Mouse (Mus musculus) embryonic facial prominence, embryonic 13.5 days (tissue): ENCODE results near the gene Als2cr12. TPM values are rescaled to one million over a fixed set of nuclear protein-coding genes. Genes with fewer than 3 reads are reported as not detected.
A peak's percentile ranks its signal among the peaks of the same experiment; 100 is the strongest.
"Not testable (repeated sequence)": the region's sequence is repeated elsewhere in the genome, so short reads cannot be mapped to it uniquely, and the experiment has no call there.

ENCODE experiments used
- ATAC-seq: fragments of 200-750 bp; cut with Nextera tagmentation; 2 replicates; pipeline ENCODE4 v1.8.0; 2017; ENCODE audit warnings: low read depth; ENCODE audit not compliant: insufficient number of reproducible peaks, insufficient read depth, low FRiP score, low TSS enrichment
- H3K27ac ChIP-seq: fragments of 300-500 bp; sonication (generic); 2 replicates; pipeline ENCODE4 v1.5.1; 2015; ENCODE audit warnings: moderate library complexity, mild to moderate bottlenecking, inconsistent platforms
- H3K27me3 ChIP-seq: fragments of 300-500 bp; sonication (generic); 2 replicates; pipeline ENCODE4 v1.6.1; 2015; ENCODE audit warnings: mild to moderate bottlenecking, inconsistent platforms
- H3K36me3 ChIP-seq: fragments of 300-500 bp; sonication (generic); 2 replicates; pipeline ENCODE4 v1.6.1; 2015; ENCODE audit warnings: mild to moderate bottlenecking, inconsistent platforms
- H3K4me1 ChIP-seq: fragments of 300-500 bp; sonication (generic); 2 replicates; pipeline ENCODE4 v1.6.1; 2015; ENCODE audit warnings: inconsistent platforms
- H3K4me2 ChIP-seq: fragments of 300-500 bp; sonication (generic); 2 replicates; pipeline ENCODE4 v1.6.1; 2015; ENCODE audit warnings: moderate library complexity, mild to moderate bottlenecking, inconsistent platforms
- H3K4me3 ChIP-seq: fragments of 300-500 bp; sonication (generic); 2 replicates; pipeline ENCODE4 v1.5.1; 2015; ENCODE audit warnings: mild to moderate bottlenecking, inconsistent platforms
- H3K9ac ChIP-seq: fragments of 300-500 bp; sonication (generic); 2 replicates; pipeline ENCODE4 v1.6.1; 2015; ENCODE audit warnings: mild to moderate bottlenecking, inconsistent platforms
- H3K9me3 ChIP-seq: fragments of 300-500 bp; sonication (generic); 2 replicates; pipeline ENCODE4 v1.6.1; 2016; ENCODE audit warnings: inconsistent platforms
- WGBS: fragments of 180-500 bp; shearing (Covaris S2); methylation state at CpG from one replicate; pipeline ENCODE4 v1.1.7; 2015; ENCODE audit warnings: mixed read lengths; 5-methylcytosine and 5-hydroxymethylcytosine counted together
- polyA plus RNA-seq: library from polyadenylated mRNA; unstranded; fragments of >200 nt; fragmentation: Nextera tagmentation; extraction: Ambion mirVana; gene quantifications from 2 replicates; pipeline ENCODE4 v1.2.1, GENCODE M21; 2015

The Als2cr12 gene
- polyA plus RNA-seq, 1 experiment from 2014 or later = not detected

- 62% methylated on average over 3 of the region's 3 CpGs for WGBS
- H3K27me3 ChIP-seq = no peaks in the 10 kb centered on the region
Observed at GRCm38 (mm10) chr1:58675011-58675410, 20.8 kb downstream of the Als2cr12 start.

GRCm38 (mm10) chr1:58672116-58672515 lies 23.7 kb downstream of the Als2cr12 start:
- H3K27me3 ChIP-seq = no peaks in the 10 kb centered on the region
- no peak overlapping the region for H3K27ac ChIP-seq
- H3K4me1 ChIP-seq = no peaks in the 10 kb centered on the region
- H3K4me3 ChIP-seq = no peak overlapping the region
- ATAC-seq = no peak
- no peak overlapping the region for H3K4me2 ChIP-seq
- H3K9ac ChIP-seq = no peak overlapping the region
- no peaks in the 10 kb centered on the region for H3K36me3 ChIP-seq
- 0 out of 2 replicates have a peak, but pooled peaks cover 5% of the 10 kb centered on the region for H3K9me3 ChIP-seq
- WGBS = 86% methylated on average over 2 of the region's 2 CpGs

More at GRCm38 (mm10) chr1:58675011-58675410, 20.8 kb downstream of the Als2cr12 start:
- ATAC-seq = no peak
- Histone ChIP-seq H3K27ac (no peak overlapping the region), H3K4me2 (no peak overlapping the region), H3K9me3 (no peaks in the 10 kb centered on the region), H3K4me1 (no peaks in the 10 kb centered on the region), H3K4me3 (no peak overlapping the region), H3K9ac (no peak overlapping the region), H3K36me3 (no peaks in the 10 kb centered on the region)

- not testable (repeated sequence) for ATAC-seq, H3K4me2 ChIP-seq, H3K4me1 ChIP-seq, H3K4me3 ChIP-seq, H3K9me3 ChIP-seq, H3K27me3 ChIP-seq, H3K36me3 ChIP-seq, H3K9ac ChIP-seq, H3K27ac ChIP-seq
- 82% methylated on average over 3 of the region's 3 CpGs for WGBS
Observed at GRCm38 (mm10) chr1:58669635-58670034, 26.2 kb downstream of the Als2cr12 start.

GRCm38 (mm10) chr1:58668191-58668590 lies 27.6 kb downstream of the Als2cr12 start:
- Histone ChIP-seq H3K4me2 (no peak overlapping the region), H3K9ac (no peak overlapping the region), H3K4me1 (no peaks in the 10 kb centered on the region), H3K27ac (no peak overlapping the region), H3K27me3 (no peaks in the 10 kb centered on the region), H3K9me3 (0 out of 2 replicates have a peak, but pooled peaks cover 5% of the 10 kb centered on the region), H3K36me3 (no peaks in the 10 kb centered on the region), H3K4me3 (no peak overlapping the region)
- WGBS = 78% methylated on average over 5 of the region's 5 CpGs
- no peak for ATAC-seq

- H3K36me3 ChIP-seq, H3K4me2 ChIP-seq, H3K9me3 ChIP-seq, H3K27ac ChIP-seq, ATAC-seq, H3K4me1 ChIP-seq, H3K27me3 ChIP-seq, H3K4me3 ChIP-seq, H3K9ac ChIP-seq: not testable (repeated sequence)
- 85% methylated on average over 3 of the region's 3 CpGs for WGBS
Observed at GRCm38 (mm10) chr1:58663365-58663764, 32.4 kb downstream of the Als2cr12 start.

GRCm38 (mm10) chr1:58662671-58663070 lies 33.1 kb downstream of the Als2cr12 start:
- 87% methylated on average over 5 of the region's 5 CpGs for WGBS
- not testable (repeated sequence) for H3K27me3 ChIP-seq, ATAC-seq, H3K4me1 ChIP-seq, H3K9ac ChIP-seq, H3K4me2 ChIP-seq, H3K27ac ChIP-seq, H3K4me3 ChIP-seq, H3K36me3 ChIP-seq, H3K9me3 ChIP-seq

GRCm38 (mm10) chr1:58652480-58653403 lies 43.0 kb downstream of the Als2cr12 start:
- Histone ChIP-seq H3K27me3 (no peaks in the 10 kb centered on the region), H3K4me3 (peak overlapping the region; percentile 59), H3K4me2 (peak overlapping the region; percentile 65), H3K9ac (peak overlapping the region; percentile 79), H3K9me3 (no peaks in the 10 kb centered on the region), H3K27ac (no peak overlapping the region), H3K36me3 (no peaks in the 10 kb centered on the region), H3K4me1 (no peaks in the 10 kb centered on the region)
- under 1% methylated on average over 37 of the region's 37 CpGs for WGBS
- 0 out of 2 replicates have a peak, but pooled peaks have one; percentile 43 for ATAC-seq

- 81% methylated on average over 17 of the region's 17 CpGs for WGBS
- H3K9ac ChIP-seq = peak overlapping the region; percentile 79
- H3K27ac ChIP-seq, H3K9me3 ChIP-seq, H3K36me3 ChIP-seq, H3K27me3 ChIP-seq, H3K4me1 ChIP-seq, ATAC-seq: not testable (repeated sequence)
- H3K4me2 ChIP-seq = peak overlapping the region; percentile 65
- H3K4me3 ChIP-seq = peak overlapping the region; percentile 59
Observed at GRCm38 (mm10) chr1:58651571-58652456, 44.0 kb downstream of the Als2cr12 start.

GRCm38 (mm10) chr1:58628847-58629246 lies 66.9 kb downstream of the Als2cr12 start:
- ATAC-seq, H3K36me3 ChIP-seq, H3K27me3 ChIP-seq, H3K4me2 ChIP-seq, H3K27ac ChIP-seq, H3K9ac ChIP-seq, H3K9me3 ChIP-seq, H3K4me3 ChIP-seq, H3K4me1 ChIP-seq: not testable (repeated sequence)
- 63% methylated on average over 2 of the region's 2 CpGs for WGBS

- no peak overlapping the region for H3K27ac ChIP-seq
- no peaks in the 10 kb centered on the region for H3K4me1 ChIP-seq
- no peak overlapping the region for H3K4me3 ChIP-seq
- H3K4me2 ChIP-seq = no peak overlapping the region
- H3K9me3 ChIP-seq = no peaks in the 10 kb centered on the region; the same call in 1 of the 2 replicates
- H3K27me3 ChIP-seq = no peaks in the 10 kb centered on the region
- no peak for ATAC-seq
- WGBS = 66% methylated on average over 7 of the region's 7 CpGs
- H3K36me3 ChIP-seq = no peaks in the 10 kb centered on the region
- H3K9ac ChIP-seq = no peak overlapping the region
Observed at GRCm38 (mm10) chr1:58621996-58622748, 73.6 kb downstream of the Als2cr12 start.

- ATAC-seq = no peak
- no peak overlapping the region for H3K9ac ChIP-seq
- H3K36me3 ChIP-seq = no peaks in the 10 kb centered on the region
- no peak overlapping the region for H3K4me2 ChIP-seq
- WGBS = 75% methylated on average over 3 of the region's 3 CpGs
- no peak overlapping the region for H3K4me3 ChIP-seq
- no peaks in the 10 kb centered on the region; the same call in 1 of the 2 replicates for H3K9me3 ChIP-seq
- no peaks in the 10 kb centered on the region for H3K27me3 ChIP-seq
- no peaks in the 10 kb centered on the region for H3K4me1 ChIP-seq
- H3K27ac ChIP-seq = no peak overlapping the region
Observed at GRCm38 (mm10) chr1:58621251-58621650, 74.5 kb downstream of the Als2cr12 start.
